Mouse (Mus musculus) neural tube, embryonic 11.5 days (tissue): Measurements from ENCODE around the gene Slc33a1. TPM values are rescaled to one million over a fixed set of nuclear protein-coding genes. Genes with fewer than 3 reads are reported as not detected.

Source experiments
- ATAC-seq: fragments of 200-750 bp; cut with Nextera tagmentation; 2 replicates; pipeline ENCODE4 v1.8.0; 2017; ENCODE audit warnings: moderate number of reproducible peaks, mild to moderate bottlenecking, moderate TSS enrichment, moderate library complexity; ENCODE audit not compliant: insufficient read depth, low FRiP score, low TSS enrichment
- DNase-seq: peaks from one replicate; pipeline ENCODE4 v3.0.0-alpha.2; 2015; ENCODE audit warnings: low spot score
- H3K27ac ChIP-seq: fragments of 300-500 bp; sonication (generic); 2 replicates; pipeline ENCODE4 v1.5.1; 2014; ENCODE audit warnings: low read depth, mild to moderate bottlenecking, low read length
- H3K27me3 ChIP-seq: fragments of 300-500 bp; sonication (generic); 2 replicates; pipeline ENCODE4 v1.6.1; 2014; ENCODE audit warnings: mild to moderate bottlenecking, low read length, mixed read lengths; ENCODE audit not compliant: control insufficient read depth, insufficient read depth
- H3K36me3 ChIP-seq: fragments of 300-500 bp; sonication (generic); 2 replicates; pipeline ENCODE4 v1.6.1; 2014; ENCODE audit warnings: mild to moderate bottlenecking, low read length, moderate library complexity, mixed read lengths; ENCODE audit not compliant: control insufficient read depth, insufficient read depth
- H3K4me1 ChIP-seq: fragments of 300-500 bp; sonication (generic); 2 replicates; pipeline ENCODE4 v1.6.1; 2014; ENCODE audit warnings: low read length, mixed read lengths; ENCODE audit not compliant: control insufficient read depth, insufficient read depth
- H3K4me2 ChIP-seq: fragments of 300-500 bp; sonication (generic); 2 replicates; pipeline ENCODE4 v1.6.1; 2014; ENCODE audit warnings: low read depth, mild to moderate bottlenecking, moderate library complexity
- H3K4me3 ChIP-seq: fragments of 300-500 bp; sonication (generic); 2 replicates; pipeline ENCODE4 v1.5.1; 2014; ENCODE audit warnings: low read depth, low read length
- H3K9ac ChIP-seq: fragments of 300-500 bp; sonication (generic); 2 replicates; pipeline ENCODE4 v1.6.1; 2014; ENCODE audit warnings: mild to moderate bottlenecking, low read length
- H3K9me3 ChIP-seq: fragments of 300-500 bp; sonication (generic); 2 replicates; pipeline ENCODE4 v1.6.1; 2016; ENCODE audit warnings: low read length; ENCODE audit not compliant: control insufficient read depth
- WGBS: fragments of 180-500 bp; shearing (Covaris S2); extraction: QIAGEN DNeasy Blood & Tissue Kit; methylation state at CpG from one replicate; pipeline ENCODE4 v1.1.7; 2014; 5-methylcytosine and 5-hydroxymethylcytosine counted together
- polyA plus RNA-seq: library from polyadenylated mRNA; unstranded; fragments of >200 nt; fragmentation: Nextera tagmentation; extraction: Ambion mirVana; gene quantifications from 2 replicates; pipeline ENCODE4 v1.2.1, GENCODE M21; 2014

Gene Slc33a1
- polyA plus RNA-seq = 11.0 and 13.6 TPM in 2 replicates

DNA sequence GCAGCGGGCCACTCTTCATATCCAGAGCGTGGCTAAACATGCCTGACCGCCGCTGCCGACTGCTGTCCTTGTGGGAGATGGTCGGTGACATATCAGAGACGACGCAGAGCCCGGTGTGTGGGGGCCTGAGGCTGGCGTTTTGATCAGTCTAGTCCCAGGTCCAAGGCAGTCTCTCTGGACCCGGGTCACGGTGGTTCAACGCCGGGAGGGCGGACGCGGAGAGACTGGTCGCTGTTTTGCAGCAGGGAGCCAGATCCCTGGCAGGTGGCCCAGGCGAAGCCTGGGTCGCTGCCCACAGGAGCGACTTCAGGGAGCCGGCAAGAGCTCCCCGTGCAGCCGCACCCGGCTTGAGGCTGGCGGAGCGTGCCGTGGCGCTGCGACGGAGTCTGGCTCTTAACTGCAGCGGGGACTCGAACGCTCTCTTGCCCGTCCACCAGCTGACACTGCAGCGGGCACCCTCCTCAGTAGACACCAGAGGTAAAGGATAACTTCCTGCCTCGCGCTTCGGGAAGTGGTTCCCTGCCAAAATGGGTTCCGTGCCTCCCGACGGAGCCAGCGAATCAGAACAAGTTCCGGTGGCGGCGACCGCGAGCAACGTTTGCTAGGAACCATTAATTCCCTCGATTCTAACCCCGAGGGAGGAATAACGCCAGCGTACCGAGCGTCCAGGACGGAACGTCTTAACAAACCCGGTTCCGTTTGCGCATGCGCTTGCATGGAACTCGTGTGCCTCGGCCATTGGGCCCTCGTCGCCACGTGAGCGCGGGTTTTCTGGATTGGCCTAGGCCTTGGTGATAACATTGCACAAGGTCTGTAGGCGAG lies at the start of gene Slc33a1:
Slc33a1 (minus strand) TSS at position 669 of the 822 bp plus-strand sequence.
- DNase-seq (peak; percentile 98), ATAC-seq (peak; percentile 97)
- peak within 1 kb of the TSS; percentile 72; the same call in 1 of the 2 replicates for H3K27ac ChIP-seq
- WGBS = under 1% methylated on average over 66 of the region's 69 CpGs
- no peaks in the 10 kb centered on the region for H3K9me3 ChIP-seq
- no peaks in the 10 kb centered on the region for H3K36me3 ChIP-seq
- peak within 1 kb of the TSS; percentile 90 for H3K4me2 ChIP-seq
- H3K9ac ChIP-seq = peak within 1 kb of the TSS; percentile 81
- H3K4me3 ChIP-seq = peak within 1 kb of the TSS; percentile 84
- 0 out of 2 replicates have a peak, but pooled peaks cover 3% of the 10 kb centered on the region for H3K4me1 ChIP-seq
- H3K27me3 ChIP-seq = no peaks in the 10 kb centered on the region

DNA sequence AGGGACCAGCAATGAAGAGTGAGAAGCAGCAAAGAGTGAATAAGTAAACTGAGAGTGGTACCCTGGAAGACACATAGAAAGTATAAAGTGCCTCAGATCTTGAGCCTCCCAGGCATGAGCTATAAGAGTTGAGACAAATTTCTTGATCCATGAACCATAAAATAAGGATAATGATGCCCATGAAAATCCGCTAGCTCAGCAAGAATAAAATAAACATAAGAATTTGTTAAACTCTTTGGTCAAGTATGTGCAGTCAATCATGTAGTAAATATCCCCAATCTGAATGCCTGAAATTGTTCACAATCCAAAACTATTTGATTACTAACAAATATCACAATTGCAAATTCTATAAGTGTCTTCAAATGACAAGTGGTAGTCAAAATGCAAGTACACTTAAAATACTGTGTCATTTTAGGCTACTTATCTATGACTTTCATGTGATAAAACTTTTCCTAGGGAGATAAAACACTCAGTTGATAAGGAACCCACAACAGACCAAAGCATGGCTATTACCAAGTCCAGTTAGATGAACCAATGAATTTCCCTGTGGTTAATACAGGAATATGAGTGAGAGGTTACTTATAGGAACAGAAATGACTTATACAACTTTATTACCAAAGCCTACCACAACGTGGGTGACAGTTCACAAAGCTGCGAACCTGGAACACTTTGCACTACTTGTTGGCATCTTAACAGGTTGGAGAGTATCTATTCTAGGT lies 24.3 kb upstream of the Slc33a1 start:
- no peak for ATAC-seq
- H3K27me3 ChIP-seq = no peaks in the 10 kb centered on the region
- 95% methylated on average over 3 of the region's 3 CpGs for WGBS
- H3K4me1 ChIP-seq = no peaks in the 10 kb centered on the region
- peaks cover 3% of the 10 kb centered on the region; the same call in 1 of the 2 replicates for H3K36me3 ChIP-seq
- H3K4me3 ChIP-seq = no peak overlapping the region
- H3K4me2 ChIP-seq = no peak overlapping the region
- H3K9me3 ChIP-seq = no peaks in the 10 kb centered on the region
- DNase-seq = no peak
- no peak overlapping the region for H3K9ac ChIP-seq
- H3K27ac ChIP-seq = no peak overlapping the region

DNA sequence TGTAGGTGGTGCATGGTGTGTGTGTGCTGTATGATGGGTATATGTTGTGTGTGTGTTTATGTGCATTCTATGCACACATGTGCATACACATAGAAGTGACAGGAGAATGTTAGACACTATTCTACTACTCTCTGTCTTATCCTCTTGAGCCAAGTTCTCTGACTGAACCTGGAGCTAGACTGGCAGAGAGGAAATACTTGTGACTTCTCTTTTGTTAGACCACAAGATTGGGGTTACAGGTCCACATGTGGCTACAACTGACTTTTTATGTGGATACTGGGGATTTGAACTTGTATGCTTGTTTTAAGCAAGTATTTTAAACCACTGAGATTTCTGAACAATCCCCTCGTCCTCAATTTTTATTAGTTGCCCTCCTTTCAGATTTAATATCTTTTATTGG lies 22.1 kb upstream of the Slc33a1 start:
- no peak overlapping the region for H3K4me3 ChIP-seq
- H3K4me1 ChIP-seq = no peaks in the 10 kb centered on the region
- H3K4me2 ChIP-seq = no peak overlapping the region
- no peaks in the 10 kb centered on the region for H3K9me3 ChIP-seq
- no peak for DNase-seq
- 90% methylated on average over 1 of the region's 1 CpGs for WGBS
- no peaks in the 10 kb centered on the region for H3K27me3 ChIP-seq
- no peak overlapping the region for H3K27ac ChIP-seq
- no peak overlapping the region for H3K9ac ChIP-seq
- H3K36me3 ChIP-seq = peaks cover 2% of the 10 kb centered on the region
- ATAC-seq = no peak

DNA sequence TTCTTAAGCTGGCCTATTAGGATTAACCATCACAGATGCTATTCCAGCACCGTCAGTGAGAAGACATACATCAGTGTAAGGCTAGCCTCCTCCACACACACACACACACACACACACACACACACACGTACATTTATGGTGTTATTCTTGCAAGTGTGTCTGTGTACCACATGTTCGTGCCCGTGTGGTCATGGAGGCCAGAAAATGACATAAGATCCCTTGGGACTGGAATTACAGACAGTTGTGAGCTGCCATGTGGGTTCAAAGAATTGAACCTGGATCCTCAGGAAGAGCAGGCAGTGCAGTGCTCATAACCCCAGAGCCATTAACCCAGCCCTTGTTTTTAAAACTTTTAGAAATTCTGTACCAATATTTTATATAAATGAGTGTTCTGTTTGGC lies 13.3 kb upstream of the Slc33a1 start:
- DNase-seq = no peak
- H3K4me2 ChIP-seq = no peak overlapping the region
- peaks cover 3% of the 10 kb centered on the region; the same call in 1 of the 2 replicates for H3K36me3 ChIP-seq
- ATAC-seq = no peak
- 62% methylated on average over 4 of the region's 4 CpGs for WGBS
- H3K27me3 ChIP-seq = no peaks in the 10 kb centered on the region
- H3K4me3 ChIP-seq = no peak overlapping the region
- H3K4me1 ChIP-seq = no peaks in the 10 kb centered on the region; the same call in 1 of the 2 replicates
- no peak overlapping the region for H3K9ac ChIP-seq
- no peak overlapping the region for H3K27ac ChIP-seq
- no peaks in the 10 kb centered on the region for H3K9me3 ChIP-seq

DNA sequence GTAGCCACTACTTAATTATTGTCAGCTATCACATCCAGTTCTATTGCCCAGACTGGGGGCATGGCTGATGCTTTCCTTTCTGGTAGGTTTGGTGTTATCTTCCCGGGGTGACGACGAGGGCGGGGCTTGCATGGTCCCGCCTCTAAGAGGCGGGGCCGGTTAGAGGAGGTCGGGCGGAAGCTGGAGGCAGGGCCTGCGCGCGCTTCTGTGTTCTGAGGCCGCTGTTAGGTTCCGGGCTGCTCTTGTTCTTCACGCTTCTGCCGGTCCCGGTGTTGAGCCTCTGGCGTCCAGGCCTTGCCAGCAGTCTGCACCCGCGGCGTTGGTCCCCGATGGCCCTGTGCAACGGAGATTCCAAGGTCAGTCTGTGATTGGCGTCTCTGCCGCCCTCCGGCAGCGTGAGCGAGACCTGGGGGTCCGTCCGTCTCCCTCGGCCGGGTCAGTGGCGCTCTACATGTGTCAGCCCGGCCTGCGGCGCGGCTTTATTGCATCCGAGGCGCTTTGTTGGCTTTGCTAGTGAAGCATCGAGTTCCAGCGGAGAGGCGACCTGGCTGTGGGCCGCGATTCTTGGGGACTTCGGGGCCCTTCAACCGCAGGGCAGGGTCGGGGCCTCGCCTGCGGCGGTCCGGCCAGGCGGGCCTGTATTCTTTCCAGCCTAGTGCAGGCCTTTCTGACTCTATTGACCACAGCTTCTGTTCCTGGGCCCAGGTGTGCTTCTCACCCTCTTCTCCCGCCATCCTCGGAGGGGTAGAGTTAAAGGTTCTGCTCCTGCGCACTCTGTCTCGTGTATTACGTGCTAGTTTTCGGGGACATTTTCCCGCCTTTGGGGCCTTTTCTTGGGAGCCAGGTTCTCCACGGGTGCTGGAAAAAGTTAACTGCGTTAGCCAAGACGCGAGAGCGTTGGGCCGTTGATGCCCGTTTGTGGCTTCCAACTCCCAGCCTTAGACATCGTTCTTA lies 11.7 kb upstream of the Slc33a1 start, which contains the start of gene Gmps:
Gmps (plus strand) TSS at position 152 of the 954 bp plus-strand sequence.
- WGBS = under 1% methylated on average over 67 of the region's 67 CpGs
- H3K4me1 ChIP-seq = no peaks in the 10 kb centered on the region; the same call in 1 of the 2 replicates

DNA sequence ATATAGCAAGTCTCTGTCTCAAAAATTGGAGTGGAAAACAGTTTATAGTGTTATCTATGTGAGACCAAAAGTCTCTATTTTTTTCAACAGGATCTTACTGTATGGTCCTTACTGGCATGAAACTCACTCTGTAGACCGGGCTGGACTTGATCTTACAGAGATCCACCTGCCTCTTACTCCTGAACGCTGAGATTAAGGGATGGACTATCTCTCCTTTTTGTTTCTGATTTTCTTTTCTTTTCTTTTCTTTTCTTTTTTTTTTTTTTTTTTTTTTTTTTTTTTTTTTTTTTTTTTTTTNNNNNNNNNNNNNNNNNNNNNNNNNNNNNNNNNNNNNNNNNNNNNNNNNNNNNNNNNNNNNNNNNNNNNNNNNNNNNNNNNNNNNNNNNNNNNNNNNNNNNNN lies 1.4 kb upstream of the Slc33a1 start:
- no peak for ATAC-seq
- 76% methylated on average over 2 of the region's 2 CpGs for WGBS
- no peaks in the 10 kb centered on the region for H3K9me3 ChIP-seq
- no peaks in the 10 kb centered on the region for H3K36me3 ChIP-seq
- H3K9ac ChIP-seq = no peak overlapping the region
- DNase-seq = no peak
- H3K4me2 ChIP-seq = no peak overlapping the region
- no peak overlapping the region for H3K4me3 ChIP-seq
- H3K4me1 ChIP-seq = 0 out of 2 replicates have a peak, but pooled peaks cover 3% of the 10 kb centered on the region
- no peaks in the 10 kb centered on the region for H3K27me3 ChIP-seq
- H3K27ac ChIP-seq = no peak overlapping the region

More for the DNA sequence above, 11.7 kb upstream of the Slc33a1 start, which contains the start of gene Gmps:
- no peaks in the 10 kb centered on the region for H3K9me3 ChIP-seq
- peak within 1 kb of the TSS; percentile 92 for H3K4me3 ChIP-seq
- no peaks in the 10 kb centered on the region for H3K27me3 ChIP-seq
- H3K27ac ChIP-seq = peak within 1 kb of the TSS; percentile 84
- peak; percentile 95 for DNase-seq
- peaks cover 3% of the 10 kb centered on the region; the same call in 1 of the 2 replicates for H3K36me3 ChIP-seq
- H3K4me2 ChIP-seq = peak within 1 kb of the TSS; percentile 52
- ATAC-seq = peak; percentile 98
- peak within 1 kb of the TSS; percentile 94 for H3K9ac ChIP-seq

DNA sequence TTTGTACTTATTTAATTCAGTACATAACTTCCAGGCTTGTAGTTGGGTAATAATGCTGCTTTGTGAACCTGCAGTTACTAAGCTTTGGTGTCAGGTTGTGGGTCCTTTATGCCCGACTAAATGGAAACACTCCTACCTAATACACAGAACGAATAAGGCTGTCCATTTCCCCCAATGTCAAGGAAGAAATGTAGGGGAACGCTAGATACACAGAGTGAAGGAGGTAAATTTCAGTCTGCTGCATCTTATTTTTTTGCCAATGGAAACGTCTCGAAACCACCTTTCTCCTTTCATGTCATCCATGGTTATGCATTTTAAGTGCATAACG lies 318 bp upstream of the Slc33a1 start:
- H3K36me3 ChIP-seq = no peaks in the 10 kb centered on the region
- ATAC-seq = no peak
- H3K4me1 ChIP-seq = 0 out of 2 replicates have a peak, but pooled peaks cover 3% of the 10 kb centered on the region
- no peak overlapping the region for H3K27ac ChIP-seq
- 79% methylated on average over 6 of the region's 6 CpGs for WGBS
- H3K9me3 ChIP-seq = no peaks in the 10 kb centered on the region
- peak overlapping the region; percentile 90 for H3K4me2 ChIP-seq
- DNase-seq = no peak
- no peaks in the 10 kb centered on the region for H3K27me3 ChIP-seq
- peak overlapping the region; percentile 84 for H3K4me3 ChIP-seq
- H3K9ac ChIP-seq = no peak overlapping the region
